Mouse (Mus musculus) liver, adult 2 months (tissue): Measurements from ENCODE around the gene Pgpep1l. TPM values are rescaled to one million over a fixed set of nuclear protein-coding genes. Genes with fewer than 3 reads are reported as not detected.
"Not testable (repeated sequence)": the region's sequence is repeated elsewhere in the genome, so short reads cannot be mapped to it uniquely, and the experiment has no call there.

Source experiments
- DNase-seq: peaks from one replicate; pipeline ENCODE4 v3.0.0-alpha.2; 2011; ENCODE audit warnings: low read depth, low spot score; ENCODE audit errors: extremely low read depth
- H3K27ac ChIP-seq: fragments of 200-500 bp; replicated peaks from 2 replicates; pipeline ENCODE4 v1.5.1; 2012; ENCODE audit warnings: low read depth, mild to moderate bottlenecking, control low read depth, inconsistent platforms, low read length; ENCODE audit not compliant: insufficient read depth
- H3K27me3 ChIP-seq: fragments of 200-500 bp; 2 replicates; pipeline ENCODE4 v1.6.1; 2012; ENCODE audit warnings: mild to moderate bottlenecking, moderate library complexity, low read length, inconsistent platforms; ENCODE audit not compliant: control insufficient read depth, insufficient read depth
- H3K36me3 ChIP-seq: fragments of 200-500 bp; 2 replicates; pipeline ENCODE4 v1.6.1; 2012; ENCODE audit warnings: low read length, inconsistent platforms; ENCODE audit not compliant: control insufficient read depth, insufficient read depth
- H3K4me1 ChIP-seq: fragments of 200-500 bp; 2 replicates; pipeline ENCODE4 v1.6.1; 2011; ENCODE audit warnings: low read length; ENCODE audit not compliant: control insufficient read depth, insufficient read depth
- H3K4me3 ChIP-seq: fragments of 200-500 bp; 2 replicates; pipeline ENCODE4 v1.5.1; 2011; ENCODE audit warnings: low read depth, mild to moderate bottlenecking, control low read depth, low read length, moderate library complexity; ENCODE audit not compliant: insufficient read depth
- H3K79me2 ChIP-seq: fragments of 200-500 bp; 2 replicates; pipeline ENCODE4 v1.6.1; 2012; ENCODE audit warnings: inconsistent platforms, mild to moderate bottlenecking, low read length, moderate library complexity; ENCODE audit not compliant: control insufficient read depth, insufficient read depth
- H3K9ac ChIP-seq: fragments of 200-500 bp; 2 replicates; pipeline ENCODE4 v1.6.1; 2012; ENCODE audit warnings: low read depth, mild to moderate bottlenecking, control low read depth, inconsistent platforms, low read length
- CTCF ChIP-seq: fragments of 200-500 bp; IDR thresholded peaks from 2 replicates; pipeline ENCODE4 v1.5.1; 2011; ENCODE audit warnings: low read depth, low read length, control low read depth
- POLR2A ChIP-seq: fragments of 200-500 bp; IDR thresholded peaks from 2 replicates; pipeline ENCODE4 v1.6.1; 2011; ENCODE audit warnings: low read length, control low read depth; ENCODE audit not compliant: insufficient read depth; ENCODE audit errors: extremely low read depth
- WGBS: fragments of 180-500 bp; shearing (Covaris S2); methylation state at CpG from one replicate; pipeline ENCODE4 v1.1.7; 2018; 5-methylcytosine and 5-hydroxymethylcytosine counted together
- polyA plus RNA-seq: library from polyadenylated mRNA; depleted of rRNA; stranded (reverse); fragments of >200 nt; gene quantifications from 2 replicates; pipeline ENCODE4 v1.2.3, GENCODE M21; 2012
- total RNA-seq: library from RNA; depleted of rRNA; stranded (reverse); fragments of >200 nt; gene quantifications from 2 replicates; pipeline ENCODE4 v1.2.3, GENCODE M21; 2014

Gene Pgpep1l
- total and polyA plus RNA-seq, 2 experiments, result 0.32 to 1.5 TPM

GRCm38 (mm10) chr7:68286526-68287481 is 22.8 kb upstream of the Pgpep1l start:
- Histone ChIP-seq H3K4me1 (peaks cover 32% of the 10 kb centered on the region), H3K27ac (peak overlapping the region; percentile 91), H3K27me3 (no peaks in the 10 kb centered on the region), H3K79me2 (peaks cover 22% of the 10 kb centered on the region; the same call in 1 of the 2 replicates), H3K4me3 (no peak overlapping the region), H3K9ac (peak overlapping the region; percentile 25; the same call in 1 of the 2 replicates), H3K36me3 (0 out of 2 replicates have a peak, but pooled peaks cover 2% of the 10 kb centered on the region)
- WGBS, result 94% methylated on average over 24 of the region's 24 CpGs
- TF ChIP-seq CTCF (no peak), POLR2A (no peak)
- DNase-seq, result no peak

GRCm38 (mm10) chr7:68285851-68286298 is 21.8 kb upstream of the Pgpep1l start:
- DNase-seq, result peak; percentile 98

GRCm38 (mm10) chr7:68283776-68284175 is 19.7 kb upstream of the Pgpep1l start:
- H3K9ac ChIP-seq, result peak overlapping the region; percentile 4
- peaks cover 48% of the 10 kb centered on the region for H3K4me1 ChIP-seq
- WGBS, result 29% methylated on average over 7 of the region's 7 CpGs
- H3K27ac ChIP-seq, result peak overlapping the region; percentile 91
- peak; percentile 90 for DNase-seq
- 0 out of 2 replicates have a peak, but pooled peaks cover 2% of the 10 kb centered on the region for H3K36me3 ChIP-seq
- no peaks in the 10 kb centered on the region for H3K27me3 ChIP-seq
- no peak overlapping the region for H3K4me3 ChIP-seq
- no peak for TF ChIP-seq CTCF
- no peak for TF ChIP-seq POLR2A
- H3K79me2 ChIP-seq, result peaks cover 25% of the 10 kb centered on the region; the same call in 1 of the 2 replicates

More at GRCm38 (mm10) chr7:68285851-68286298, 21.8 kb upstream of the Pgpep1l start:
- H3K27me3 ChIP-seq, result no peaks in the 10 kb centered on the region
- H3K36me3 ChIP-seq, result 0 out of 2 replicates have a peak, but pooled peaks cover 2% of the 10 kb centered on the region
- peaks cover 35% of the 10 kb centered on the region for H3K4me1 ChIP-seq
- WGBS, result 12% methylated on average over 8 of the region's 8 CpGs
- H3K4me3 ChIP-seq, result no peak overlapping the region
- TF ChIP-seq CTCF, result no peak
- H3K9ac ChIP-seq, result peak overlapping the region; percentile 4; the same call in 1 of the 2 replicates
- H3K27ac ChIP-seq, result peak overlapping the region; percentile 91
- peaks cover 20% of the 10 kb centered on the region; the same call in 1 of the 2 replicates for H3K79me2 ChIP-seq

GRCm38 (mm10) chr7:68283133-68283520 is 19.1 kb upstream of the Pgpep1l start:
- Histone ChIP-seq H3K79me2 (peaks cover 29% of the 10 kb centered on the region; the same call in 1 of the 2 replicates), H3K27ac (peak overlapping the region; percentile 91)
- 36% methylated on average over 4 of the region's 4 CpGs for WGBS

GRCm38 (mm10) chr7:68282304-68283132 is 18.5 kb upstream of the Pgpep1l start:
- no peak for TF ChIP-seq CTCF
- TF ChIP-seq POLR2A, result no peak

More at GRCm38 (mm10) chr7:68283133-68283520, 19.1 kb upstream of the Pgpep1l start:
- DNase-seq, H3K36me3 ChIP-seq, H3K4me3 ChIP-seq, H3K27me3 ChIP-seq: not testable (repeated sequence)
- peak overlapping the region; percentile 53 for H3K9ac ChIP-seq
- peaks cover 53% of the 10 kb centered on the region for H3K4me1 ChIP-seq

More at GRCm38 (mm10) chr7:68282304-68283132, 18.5 kb upstream of the Pgpep1l start:
- H3K4me3 ChIP-seq, result peak overlapping the region; percentile 13
- no peaks in the 10 kb centered on the region for H3K27me3 ChIP-seq
- H3K27ac ChIP-seq, result peak overlapping the region; percentile 91
- peaks cover 29% of the 10 kb centered on the region; the same call in 1 of the 2 replicates for H3K79me2 ChIP-seq
- H3K4me1 ChIP-seq, result peaks cover 53% of the 10 kb centered on the region
- 39% methylated on average over 22 of the region's 22 CpGs for WGBS
- H3K9ac ChIP-seq, result peak overlapping the region; percentile 67
- 0 out of 2 replicates have a peak, but pooled peaks cover 2% of the 10 kb centered on the region for H3K36me3 ChIP-seq
- peak; percentile 93 for DNase-seq
